Mouse (Mus musculus): ENCODE results near the gene Gabrd.

DNA sequence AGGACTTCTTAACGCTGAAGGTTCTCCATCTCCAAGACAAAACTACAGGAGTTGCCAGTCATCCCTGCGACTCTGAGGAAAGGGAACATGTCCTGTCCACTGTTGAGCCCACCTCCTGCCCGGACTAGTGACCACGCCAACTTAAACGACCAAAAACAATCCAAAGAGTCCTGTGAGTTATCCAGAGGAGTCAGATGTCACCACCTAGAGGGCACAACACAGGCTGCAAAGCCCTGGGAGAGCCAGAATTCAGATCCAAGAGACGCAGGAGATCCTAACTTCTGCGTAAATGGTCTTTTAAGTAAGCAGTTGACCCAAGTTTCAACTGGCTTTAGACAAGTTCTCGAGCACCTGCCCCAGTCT, 10.8 kb upstream of the Gabrd start:
- TF ChIP-seq CTCF (IDR thresholded peaks at IDR 0.05; ENCODE audit: extremely low read depth, insufficient read depth, insufficient read length, insufficient replicate concordance) (no peak), POLR2A (IDR thresholded peaks at IDR 0.05; ENCODE audit: low read depth, low read length) (no peak)

Data from spleen, adult 2 months (tissue).